Mouse (Mus musculus) erythroblast, adult 5-6 weeks (primary cell): ENCODE results near the gene Psmc1. TPM values are rescaled to one million over a fixed set of nuclear protein-coding genes. Genes with fewer than 3 reads are reported as not detected.
A peak's percentile ranks its signal among the peaks of the same experiment; 100 is the strongest.

Experiments used
- ATAC-seq: replicated peaks from 2 replicates; pipeline ENCODE4 v1.8.0; 2016; ENCODE audit warnings: moderate number of reproducible peaks, mild to moderate bottlenecking, moderate TSS enrichment, inconsistent platforms; ENCODE audit not compliant: poor library complexity, low FRiP score, severe bottlenecking
- total RNA-seq, 2 experiments: library from RNA; stranded (forward) in 1 of 2; stranded (reverse) in 1 of 2; fragments of 150-400 nt in 1 of 2; fragments of 200-764, 138-1000 nt in 1 of 2; gene quantifications; 2 replicates each; pipeline versions ENCODE4 v1.2.3 to v1.2.4; 2015 to 2017; ENCODE audit warnings: low replicate concordance in 2 of 2

The Psmc1 gene
- total RNA-seq, 2 experiments from 2014 or later, result 63.7 to 92.4 TPM

- no peak for ATAC-seq
Observed at GRCm38 (mm10) chr12:100122921-100123381, 13.0 kb downstream of the Psmc1 start.

- no peak for ATAC-seq
Observed at GRCm38 (mm10) chr12:100123476-100123875, 13.5 kb downstream of the Psmc1 start.

- no peak for ATAC-seq
Observed at GRCm38 (mm10) chr12:100124913-100125798, 15.2 kb downstream of the Psmc1 start.

GRCm38 (mm10) chr12:100126968-100127865 is 17.3 kb downstream of the Psmc1 start:
- no peak for ATAC-seq

- ATAC-seq, result no peak
Observed at GRCm38 (mm10) chr12:100127866-100128480, 18.0 kb downstream of the Psmc1 start.

- ATAC-seq, result no peak
Observed at GRCm38 (mm10) chr12:100128522-100128921, 18.6 kb downstream of the Psmc1 start.

GRCm38 (mm10) chr12:100128961-100129360 is 19.0 kb downstream of the Psmc1 start:
- ATAC-seq, result no peak

GRCm38 (mm10) chr12:100131167-100131566 is 21.2 kb downstream of the Psmc1 start:
- ATAC-seq, result no peak

GRCm38 (mm10) chr12:100131655-100132054 is 21.7 kb downstream of the Psmc1 start:
- peak; percentile 68 for ATAC-seq

GRCm38 (mm10) chr12:100134395-100134936 is 24.5 kb downstream of the Psmc1 start:
- ATAC-seq, result no peak

- no peak for ATAC-seq
Observed at GRCm38 (mm10) chr12:100135117-100135516, 25.2 kb downstream of the Psmc1 start.

- no peak for ATAC-seq
Observed at GRCm38 (mm10) chr12:100142848-100143523, 33.0 kb downstream of the Psmc1 start.

GRCm38 (mm10) chr12:100143737-100144136 is 33.8 kb downstream of the Psmc1 start:
- ATAC-seq, result no peak

GRCm38 (mm10) chr12:100144269-100144668 is 34.3 kb downstream of the Psmc1 start:
- ATAC-seq, result no peak

- no peak for ATAC-seq
Observed at GRCm38 (mm10) chr12:100152466-100152865, 42.5 kb downstream of the Psmc1 start.

- ATAC-seq, result peak; percentile 100
Observed at GRCm38 (mm10) chr12:100159261-100159975, 49.5 kb downstream of the Psmc1 start, which contains the start of gene Nrde2. Gene Nrde2, minus strand, starts transcription at chr12:100159653.

- no peak for ATAC-seq
Observed at GRCm38 (mm10) chr12:100164991-100165500, 55.1 kb downstream of the Psmc1 start.

- ATAC-seq, result no peak
Observed at GRCm38 (mm10) chr12:100166177-100166576, 56.2 kb downstream of the Psmc1 start.
